Mouse (Mus musculus) midbrain, embryonic 14.5 days (tissue): ENCODE data around the gene Rsph14. TPM values are rescaled to one million over a fixed set of nuclear protein-coding genes. Genes with fewer than 3 reads are reported as not detected.
"Not testable (repeated sequence)": the region's sequence is repeated elsewhere in the genome, so short reads cannot be mapped to it uniquely, and the experiment has no call there.

Source experiments
- ATAC-seq: fragments of 200-750 bp; cut with Nextera tagmentation; 2 replicates; pipeline ENCODE4 v1.8.0; 2017; ENCODE audit warnings: moderate number of reproducible peaks, moderate library complexity; ENCODE audit not compliant: low FRiP score, low TSS enrichment
- DNase-seq: peaks from one replicate; pipeline ENCODE4 v3.0.0-alpha.2; 2015
- H3K27ac ChIP-seq: fragments of 300-500 bp; sonication (generic); replicated peaks from 2 replicates; pipeline ENCODE4 v1.5.1; 2014; ENCODE audit warnings: mild to moderate bottlenecking, low read depth, low read length, moderate library complexity
- H3K27me3 ChIP-seq: fragments of 300-500 bp; sonication (generic); 2 replicates; pipeline ENCODE4 v1.6.1; 2014; ENCODE audit warnings: low read length, control low read depth, mixed read lengths; ENCODE audit not compliant: control insufficient read depth, insufficient read depth
- H3K36me3 ChIP-seq: fragments of 300-500 bp; sonication (generic); 2 replicates; pipeline ENCODE4 v1.6.1; 2014; ENCODE audit warnings: low read length, control low read depth; ENCODE audit not compliant: control insufficient read depth, insufficient read depth
- H3K4me1 ChIP-seq: fragments of 300-500 bp; sonication (generic); 2 replicates; pipeline ENCODE4 v1.6.1; 2014; ENCODE audit warnings: mild to moderate bottlenecking, antibody characterized with exemption, low read length, control low read depth; ENCODE audit not compliant: control insufficient read depth, insufficient read depth
- H3K4me2 ChIP-seq: fragments of 300-500 bp; sonication (generic); 2 replicates; pipeline ENCODE4 v1.6.1; 2014; ENCODE audit warnings: mild to moderate bottlenecking, low read length, moderate library complexity
- H3K4me3 ChIP-seq: fragments of 300-500 bp; sonication (generic); replicated peaks from 2 replicates; pipeline ENCODE4 v1.5.1; 2014; ENCODE audit warnings: low read depth, low read length
- H3K9ac ChIP-seq: fragments of 300-500 bp; sonication (generic); replicated peaks from 2 replicates; pipeline ENCODE4 v1.6.1; 2014; ENCODE audit warnings: mild to moderate bottlenecking, low read length, moderate library complexity
- H3K9me3 ChIP-seq: fragments of 300-500 bp; sonication (generic); 2 replicates; pipeline ENCODE4 v1.6.1; 2016; ENCODE audit warnings: low read length, control low read depth, mixed read lengths; ENCODE audit not compliant: control insufficient read depth
- WGBS: fragments of 180-500 bp; shearing (Covaris S2); extraction: QIAGEN DNeasy Blood & Tissue Kit; methylation state at CpG from one replicate; pipeline ENCODE4 v1.1.7; 2014; 5-methylcytosine and 5-hydroxymethylcytosine counted together
- polyA plus RNA-seq: library from polyadenylated mRNA; unstranded; fragments of >200 nt; fragmentation: Nextera tagmentation; extraction: Ambion mirVana; gene quantifications from 2 replicates; pipeline ENCODE4 v1.2.1, GENCODE M21; 2014

Rsph14 gene
- polyA plus RNA-seq, 1 experiment from 2014 or later = 0.68 TPM

- Histone ChIP-seq H3K4me1 (peaks cover 9% of the 10 kb centered on the region; the same call in 1 of the 2 replicates), H3K9ac (no peak overlapping the region), H3K27ac (no peak overlapping the region), H3K27me3 (no peaks in the 10 kb centered on the region), H3K36me3 (0 out of 2 replicates have a peak, but pooled peaks cover 2% of the 10 kb centered on the region), H3K4me3 (no peak overlapping the region), H3K9me3 (no peaks in the 10 kb centered on the region), H3K4me2 (no peak overlapping the region)
- WGBS = 52% methylated on average over 7 of the region's 7 CpGs
- DNase-seq = no peak
- ATAC-seq = no peak
These were observed 12.1 kb upstream of the Rsph14 start for GRCm38 (mm10) chr10:75044459-75044858.

- H3K36me3 ChIP-seq, DNase-seq, H3K4me2 ChIP-seq, H3K9ac ChIP-seq, ATAC-seq, H3K4me3 ChIP-seq, H3K27me3 ChIP-seq, H3K9me3 ChIP-seq, H3K27ac ChIP-seq: not testable (repeated sequence)
- WGBS = 10% methylated on average over 1 of the region's 1 CpGs
- peaks cover 31% of the 10 kb centered on the region for H3K4me1 ChIP-seq
These were observed 9.7 kb upstream of the Rsph14 start for GRCm38 (mm10) chr10:75042060-75042459.

- DNase-seq (peak; percentile 99), ATAC-seq (peak; percentile 95)
- peak within 1 kb of the TSS; percentile 89 for H3K27ac ChIP-seq
- H3K36me3 ChIP-seq = no peaks in the 10 kb centered on the region
- H3K27me3 ChIP-seq = no peaks in the 10 kb centered on the region
- H3K4me2 ChIP-seq = peak within 1 kb of the TSS; percentile 72
- peaks cover 50% of the 10 kb centered on the region for H3K4me1 ChIP-seq
- WGBS = 0% methylated on average over 36 of the region's 36 CpGs
- peak within 1 kb of the TSS; percentile 53 for H3K9ac ChIP-seq
- no peaks in the 10 kb centered on the region for H3K9me3 ChIP-seq
- H3K4me3 ChIP-seq = peak within 1 kb of the TSS; percentile 41
These were observed 4.5 kb upstream of the Rsph14 start, which contains the start of gene Rab36 for GRCm38 (mm10) chr10:75036883-75037379. Gene Rab36, plus strand, starts transcription at chr10:75037058.

- Histone ChIP-seq H3K9me3 (no peaks in the 10 kb centered on the region), H3K36me3 (no peaks in the 10 kb centered on the region), H3K4me3 (no peak overlapping the region), H3K4me1 (peaks cover 26% of the 10 kb centered on the region), H3K27ac (no peak overlapping the region), H3K9ac (no peak overlapping the region), H3K4me2 (no peak overlapping the region), H3K27me3 (no peaks in the 10 kb centered on the region)
- no peak for DNase-seq
- no peak for ATAC-seq
- 73% methylated on average over 5 of the region's 5 CpGs for WGBS
These were observed 856 bp downstream of the Rsph14 start for GRCm38 (mm10) chr10:75031345-75032114.

GRCm38 (mm10) chr10:75030234-75030633 lies 2.2 kb downstream of the Rsph14 start:
- ATAC-seq (no peak), DNase-seq (no peak)
- Histone ChIP-seq H3K27me3 (no peaks in the 10 kb centered on the region), H3K4me2 (no peak overlapping the region), H3K27ac (no peak overlapping the region), H3K4me1 (peaks cover 18% of the 10 kb centered on the region), H3K36me3 (no peaks in the 10 kb centered on the region), H3K9me3 (no peaks in the 10 kb centered on the region), H3K9ac (no peak overlapping the region), H3K4me3 (no peak overlapping the region)
- 90% methylated on average over 3 of the region's 3 CpGs for WGBS

GRCm38 (mm10) chr10:75029677-75030076 lies 2.7 kb downstream of the Rsph14 start:
- Histone ChIP-seq H3K27ac (no peak overlapping the region), H3K4me2 (no peak overlapping the region), H3K4me3 (no peak overlapping the region), H3K9me3 (no peaks in the 10 kb centered on the region), H3K36me3 (no peaks in the 10 kb centered on the region), H3K4me1 (peaks cover 18% of the 10 kb centered on the region), H3K27me3 (no peaks in the 10 kb centered on the region), H3K9ac (no peak overlapping the region)
- no peak for DNase-seq
- no peak for ATAC-seq
- 96% methylated on average over 3 of the region's 3 CpGs for WGBS

- no peak for ATAC-seq
- Histone ChIP-seq H3K36me3 (no peaks in the 10 kb centered on the region), H3K4me1 (peaks cover 18% of the 10 kb centered on the region), H3K9me3 (no peaks in the 10 kb centered on the region), H3K27me3 (no peaks in the 10 kb centered on the region), H3K9ac (no peak overlapping the region), H3K4me3 (no peak overlapping the region), H3K27ac (no peak overlapping the region), H3K4me2 (no peak overlapping the region)
- WGBS = 91% methylated on average over 8 of the region's 8 CpGs
- DNase-seq = no peak
These were observed 3.6 kb downstream of the Rsph14 start for GRCm38 (mm10) chr10:75028743-75029142.

- Histone ChIP-seq H3K9ac (no peak overlapping the region), H3K4me1 (no peaks in the 10 kb centered on the region), H3K4me2 (no peak overlapping the region), H3K4me3 (no peak overlapping the region), H3K9me3 (no peaks in the 10 kb centered on the region), H3K36me3 (no peaks in the 10 kb centered on the region), H3K27ac (no peak overlapping the region), H3K27me3 (no peaks in the 10 kb centered on the region)
- no peak for DNase-seq
- WGBS = 46% methylated on average over 8 of the region's 8 CpGs
- no peak for ATAC-seq
These were observed 5.9 kb downstream of the Rsph14 start for GRCm38 (mm10) chr10:75026491-75026890.

- Histone ChIP-seq H3K9ac (no peak overlapping the region), H3K27ac (no peak overlapping the region), H3K4me2 (no peak overlapping the region), H3K4me3 (no peak overlapping the region), H3K27me3 (no peaks in the 10 kb centered on the region), H3K4me1 (no peaks in the 10 kb centered on the region), H3K36me3 (0 out of 2 replicates have a peak, but pooled peaks cover 3% of the 10 kb centered on the region), H3K9me3 (no peaks in the 10 kb centered on the region)
- ATAC-seq (no peak), DNase-seq (peak; percentile 88)
- 14% methylated on average over 6 of the region's 6 CpGs for WGBS
These were observed 11.2 kb downstream of the Rsph14 start for GRCm38 (mm10) chr10:75021138-75021537.
